Mouse (Mus musculus) monocyte, adult 5-6 weeks (primary cell): ENCODE results near the gene Gtse1. TPM values are rescaled to one million over a fixed set of nuclear protein-coding genes. Genes with fewer than 3 reads are reported as not detected.
"Not testable (repeated sequence)": the region's sequence is repeated elsewhere in the genome, so short reads cannot be mapped to it uniquely, and the experiment has no call there.

Source experiments
- ATAC-seq: fragments of 153-309, 156-312 bp; replicated peaks from 2 replicates; pipeline ENCODE4 v1.8.0; 2017; ENCODE audit warnings: mild to moderate bottlenecking; ENCODE audit not compliant: low TSS enrichment, insufficient number of reproducible peaks, severe bottlenecking, poor library complexity, low FRiP score
- total RNA-seq: library from RNA; stranded (forward); fragments of 200-1000, 200-491, 200-594 nt; gene quantifications from 3 replicates; pipeline ENCODE4 v1.2.3, GENCODE M21; 2017

Gtse1 gene
- total RNA-seq, 1 experiment from 2014 or later = not detected

DNA sequence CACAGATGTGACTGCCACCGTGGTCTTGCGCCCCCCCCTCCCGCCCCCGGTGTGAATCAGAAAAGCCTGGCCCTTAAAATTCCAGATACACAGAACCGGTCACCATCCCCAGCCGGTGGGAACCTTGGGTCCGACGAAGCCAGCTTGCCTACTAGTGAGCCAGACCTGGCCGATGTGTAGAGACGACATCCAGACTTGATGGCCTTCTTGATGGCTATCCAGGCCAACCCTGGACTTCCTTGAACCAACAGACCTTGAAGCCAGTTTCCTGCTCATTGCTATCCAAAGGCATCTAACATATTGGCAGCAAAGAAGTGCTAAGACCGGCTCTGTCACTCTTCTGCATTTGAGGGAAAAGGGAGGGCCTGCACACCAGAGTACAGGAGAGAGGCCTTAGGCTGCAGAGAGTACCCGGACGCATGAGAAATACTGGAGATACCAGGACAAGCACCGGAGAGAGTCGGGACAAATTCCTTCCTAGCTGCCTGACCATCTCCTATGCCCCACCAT lies 510 bp upstream of the Gtse1 start:
- ATAC-seq = no peak

GRCm38 (mm10) chr15:85865913-85866312 lies 6.4 kb downstream of the Gtse1 start:
- ATAC-seq = not testable (repeated sequence)

- ATAC-seq = peak; percentile 82
Observed at GRCm38 (mm10) chr15:85867696-85868095, 8.2 kb downstream of the Gtse1 start.

DNA sequence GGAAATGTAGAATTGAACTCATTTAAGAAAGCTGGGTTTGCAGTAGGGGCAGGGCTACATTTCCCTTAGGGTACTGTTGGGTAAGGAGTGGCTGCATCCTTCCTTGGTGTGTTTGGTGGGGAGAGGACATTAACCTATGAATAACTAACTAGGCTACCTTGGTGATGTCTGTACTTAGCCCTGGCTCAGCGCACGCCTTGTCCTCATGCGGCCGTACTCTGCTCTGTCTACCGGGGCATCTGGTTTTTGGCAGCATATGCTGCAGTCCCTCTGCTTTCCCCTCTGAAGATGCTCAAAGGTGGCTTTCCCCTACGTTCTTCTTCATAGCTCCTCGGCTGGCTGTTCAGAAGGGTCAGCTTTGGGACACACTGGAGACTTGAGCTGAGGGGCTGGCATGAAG lies 17.8 kb downstream of the Gtse1 start:
- no peak for ATAC-seq

DNA sequence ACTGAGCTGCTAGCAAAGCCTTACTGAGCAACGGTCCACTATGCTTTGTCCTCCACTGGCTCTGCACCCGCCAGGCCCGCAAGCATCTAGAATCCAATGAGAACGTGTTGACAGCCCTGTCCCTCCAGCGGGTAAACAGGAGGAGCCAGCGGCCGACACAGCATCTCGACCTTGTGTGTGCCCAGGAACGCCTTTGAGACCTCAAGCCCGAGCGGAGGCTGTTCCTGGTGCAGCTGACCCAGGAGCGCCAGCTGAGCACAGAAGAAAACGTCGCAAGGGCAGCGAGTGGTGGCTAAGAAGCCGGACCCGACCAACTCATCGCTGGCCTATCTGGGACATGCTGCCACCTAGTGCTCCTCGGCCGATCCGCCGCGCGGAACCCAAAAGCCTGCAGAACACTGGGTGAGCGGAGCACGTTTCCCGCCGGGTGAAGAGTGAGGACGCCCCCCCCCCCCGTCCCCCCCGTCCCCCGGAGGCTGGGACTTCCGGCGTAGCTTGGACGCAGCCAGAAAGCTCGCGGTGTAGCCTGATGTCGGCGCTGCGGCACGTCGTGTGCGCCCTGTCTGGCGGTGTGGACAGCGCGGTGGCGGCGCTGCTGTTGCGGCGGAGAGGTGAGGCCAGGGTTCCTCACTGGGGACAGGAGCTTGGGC lies 19.4 kb downstream of the Gtse1 start, which contains the start of gene Trmu:
Gene Trmu (plus strand): TSS at position 465 of the 650 bp plus-strand sequence.
- ATAC-seq = peak; percentile 87

- ATAC-seq = no peak
Observed at GRCm38 (mm10) chr15:85879498-85879895, 20.0 kb downstream of the Gtse1 start.

DNA sequence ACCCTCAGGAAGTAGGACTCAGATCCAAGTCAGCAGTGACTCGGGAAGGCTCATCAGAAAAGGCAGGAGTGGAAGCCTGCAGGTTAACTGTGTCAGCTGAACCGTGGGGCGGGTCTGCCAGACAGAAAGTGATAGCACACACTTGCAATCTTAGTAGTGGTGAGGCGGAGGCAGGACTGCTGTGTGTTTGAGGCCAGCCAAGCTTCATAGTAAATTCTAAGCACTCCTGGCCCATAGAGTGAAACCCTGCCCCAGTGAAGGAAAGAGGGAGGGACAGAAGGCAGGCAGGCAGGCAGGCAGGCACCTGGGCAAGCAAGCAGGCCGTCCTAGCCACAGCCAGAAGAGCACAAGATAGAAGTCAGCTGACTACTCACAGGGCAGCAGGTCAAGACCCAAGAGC lies 26.1 kb downstream of the Gtse1 start:
- ATAC-seq = no peak

- ATAC-seq = no peak
Observed at GRCm38 (mm10) chr15:85889235-85889634, 29.7 kb downstream of the Gtse1 start.

GRCm38 (mm10) chr15:85891971-85892370 lies 32.4 kb downstream of the Gtse1 start:
- no peak for ATAC-seq

DNA sequence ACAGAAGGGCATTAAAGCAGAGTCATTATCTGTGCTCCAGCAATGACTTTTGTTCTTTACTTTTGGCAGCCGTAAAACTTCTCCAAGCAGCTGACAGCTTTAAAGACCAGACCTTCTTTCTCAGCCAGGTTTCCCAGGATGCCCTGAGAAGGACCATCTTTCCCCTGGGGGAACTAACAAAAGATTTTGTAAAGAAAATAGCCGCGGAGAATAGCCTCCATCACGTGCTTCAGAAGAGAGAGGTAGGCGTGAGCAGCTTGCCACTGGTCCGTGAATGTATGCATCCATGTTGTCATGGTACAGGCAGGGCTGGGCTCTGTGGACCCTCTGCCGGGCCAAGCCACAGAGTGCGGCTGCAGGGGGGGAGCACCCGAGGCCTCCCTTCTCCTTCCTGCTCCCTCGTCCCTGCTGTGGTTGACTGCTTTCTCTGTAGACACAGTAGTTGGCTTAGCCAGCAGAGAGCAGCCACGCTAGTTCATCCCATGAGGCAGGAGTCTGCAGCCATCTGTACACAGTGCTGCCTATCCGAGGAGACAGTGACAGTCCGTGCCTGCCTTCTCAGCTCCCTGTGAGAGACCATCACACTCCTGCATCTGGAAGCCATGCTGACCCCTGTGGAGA lies 33.1 kb downstream of the Gtse1 start:
- no peak; the same call in 1 of the 2 replicates for ATAC-seq

DNA sequence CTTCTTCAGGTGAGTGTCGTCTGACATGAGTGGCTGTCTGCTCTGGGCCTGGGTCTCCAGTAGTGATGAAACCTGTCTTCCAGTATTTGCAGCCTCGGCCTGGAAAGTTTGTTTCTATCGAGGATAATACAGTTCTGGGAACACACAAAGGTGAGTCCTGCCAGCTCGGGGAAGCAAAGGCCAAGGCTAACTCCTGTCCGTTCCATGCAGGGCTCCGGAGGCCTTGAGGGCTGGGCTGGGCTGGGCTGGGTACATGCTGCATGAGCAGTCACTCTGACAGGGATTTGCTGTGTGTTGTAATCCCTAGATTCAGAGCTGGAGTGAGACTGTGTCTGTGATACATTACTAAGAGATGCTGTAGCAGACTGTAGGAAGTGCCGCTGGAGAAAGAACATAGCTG lies 34.3 kb downstream of the Gtse1 start:
- ATAC-seq = no peak

- ATAC-seq = peak; percentile 61
Observed at GRCm38 (mm10) chr15:85896284-85896683, 36.7 kb downstream of the Gtse1 start.

DNA sequence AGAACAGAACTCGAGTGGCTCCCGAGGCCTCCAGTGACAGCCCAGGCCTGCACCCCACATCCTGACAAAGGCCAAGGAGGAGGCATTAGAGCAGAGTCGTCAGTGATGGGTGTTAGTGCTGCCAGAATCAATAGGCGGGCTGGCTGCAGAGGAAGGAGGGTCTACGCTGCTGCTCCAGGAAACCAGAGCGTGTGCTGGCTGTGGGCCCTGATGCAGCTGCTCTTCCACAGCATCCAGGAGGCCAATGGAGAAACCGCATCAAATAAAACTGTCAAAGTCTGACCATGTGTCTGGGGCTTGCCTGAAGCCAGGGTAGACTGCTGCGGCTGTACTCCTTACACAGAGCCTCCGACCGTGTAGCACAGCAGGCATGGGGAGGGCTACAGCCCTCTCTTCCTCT lies 37.6 kb downstream of the Gtse1 start:
- no peak for ATAC-seq

DNA sequence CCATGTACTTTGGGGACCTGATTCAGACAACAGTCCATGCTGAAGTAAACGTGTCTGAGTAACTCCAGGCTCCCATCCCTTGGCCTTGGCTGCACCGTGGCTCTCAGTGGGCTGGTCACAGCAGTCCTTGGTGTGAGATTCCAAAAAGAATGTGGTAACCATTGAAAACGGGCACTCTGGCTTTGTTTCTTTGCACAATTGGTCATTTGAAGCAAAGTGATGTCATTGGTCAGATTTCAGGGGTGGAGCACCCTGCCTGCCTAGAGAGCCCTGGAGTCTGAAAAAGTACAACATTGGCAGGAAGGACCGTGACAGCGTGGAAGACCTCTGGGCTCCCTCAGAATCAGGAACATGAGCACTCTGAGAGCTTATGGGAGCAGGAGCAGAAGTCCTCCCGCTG lies 39.9 kb downstream of the Gtse1 start:
- ATAC-seq = no peak

DNA sequence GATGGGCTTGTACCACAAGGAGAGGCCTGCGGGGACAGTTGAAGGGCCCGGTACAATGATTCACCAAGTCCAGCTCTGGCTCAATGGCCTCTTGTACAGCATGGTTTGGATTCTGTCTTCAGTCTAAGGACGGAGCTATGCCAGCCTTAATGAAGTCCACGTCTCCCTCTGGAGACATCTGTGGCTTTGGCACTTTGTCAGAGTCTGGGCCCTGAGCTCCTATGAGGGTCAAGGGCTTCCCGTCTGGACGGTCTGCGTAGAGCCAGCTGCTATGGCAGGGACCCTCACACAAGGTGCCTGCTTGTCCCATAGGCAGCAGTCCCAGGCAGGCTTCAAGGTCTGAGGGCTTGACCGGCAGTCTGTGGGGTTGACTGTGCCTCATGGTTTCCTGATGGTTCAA lies 40.8 kb downstream of the Gtse1 start:
- no peak for ATAC-seq

DNA sequence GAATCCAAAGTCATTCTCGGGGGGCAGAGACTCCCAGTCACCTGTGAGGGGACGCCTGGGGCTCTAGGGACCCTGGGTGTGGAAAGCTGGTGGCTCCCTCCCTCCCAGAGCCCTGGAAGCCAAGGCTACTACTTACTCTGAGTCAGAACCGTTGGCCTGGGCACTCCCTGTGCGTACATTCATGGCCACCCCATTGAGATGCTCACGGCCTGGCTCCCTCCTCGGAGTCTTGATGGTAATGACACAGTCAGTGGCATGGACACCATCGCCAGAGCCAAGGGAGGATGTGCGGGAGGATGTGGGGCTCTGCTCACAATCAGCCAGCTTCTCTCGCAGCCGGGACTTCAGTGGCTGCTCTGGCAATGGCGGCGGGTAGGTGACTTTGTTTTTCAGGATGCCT lies 41.3 kb downstream of the Gtse1 start:
- ATAC-seq = no peak

- ATAC-seq = no peak
Observed at GRCm38 (mm10) chr15:85902505-85902904, 43.0 kb downstream of the Gtse1 start.

DNA sequence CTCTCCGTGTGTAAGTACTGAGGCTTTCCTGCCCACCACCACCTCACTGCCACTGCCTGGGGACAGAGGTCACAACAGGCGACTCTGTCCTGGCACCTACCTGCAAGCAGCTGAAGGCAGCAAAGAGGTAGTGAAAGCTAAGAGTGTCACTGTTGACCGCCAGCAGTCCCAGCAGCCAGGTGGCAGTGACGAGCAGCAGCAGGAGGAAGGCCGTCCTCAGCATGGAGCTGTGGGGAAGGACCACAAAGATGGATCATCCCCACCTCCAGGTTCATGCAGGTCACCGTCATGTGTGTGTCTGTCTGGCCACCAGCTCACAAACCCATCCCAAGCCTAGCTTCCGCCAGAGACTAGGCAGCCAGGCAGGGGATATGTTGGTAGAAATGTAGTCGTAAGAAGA lies 44.3 kb downstream of the Gtse1 start:
- ATAC-seq = 0 out of 2 replicates have a peak, but pooled peaks have one; percentile 7

DNA sequence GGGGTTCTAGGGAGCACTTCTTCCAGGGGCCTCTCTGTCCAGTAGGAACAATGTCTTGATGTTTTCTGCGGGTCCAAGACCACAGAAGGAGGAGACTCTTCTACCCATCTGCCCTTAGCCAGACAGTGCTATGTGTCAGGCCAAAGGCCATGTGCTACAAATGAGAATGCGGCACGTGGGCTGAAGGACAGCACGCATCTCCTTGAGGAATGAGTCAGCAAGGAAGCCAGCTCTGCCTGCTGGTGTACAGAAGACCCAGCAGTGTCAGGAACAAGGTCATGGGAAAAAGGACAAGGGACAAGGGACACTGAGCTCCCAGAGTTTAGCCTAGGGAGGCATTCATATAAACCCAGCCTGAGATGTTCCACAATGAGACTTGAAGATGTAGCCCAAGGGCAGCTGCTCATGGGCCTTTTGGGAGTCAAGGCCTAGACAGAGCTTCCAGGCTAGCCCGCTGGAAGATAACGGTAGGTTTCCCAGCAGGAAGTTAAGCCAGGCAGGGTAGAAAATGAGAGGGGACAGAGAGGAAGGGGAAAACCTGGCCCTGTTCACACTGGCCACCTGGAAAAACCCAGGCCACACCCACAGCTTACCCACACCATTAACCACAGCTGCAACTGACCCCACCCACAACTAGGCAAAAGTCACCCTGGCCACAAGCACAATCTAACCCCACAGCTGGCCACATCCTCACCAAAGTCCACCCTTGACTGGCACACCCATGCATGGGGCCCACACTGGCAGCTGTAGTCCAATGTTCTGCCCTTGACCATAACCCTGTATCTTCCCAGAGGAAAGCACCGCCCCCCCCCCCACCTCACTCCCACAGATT lies 49.3 kb downstream of the Gtse1 start:
- ATAC-seq = peak; percentile 44

DNA sequence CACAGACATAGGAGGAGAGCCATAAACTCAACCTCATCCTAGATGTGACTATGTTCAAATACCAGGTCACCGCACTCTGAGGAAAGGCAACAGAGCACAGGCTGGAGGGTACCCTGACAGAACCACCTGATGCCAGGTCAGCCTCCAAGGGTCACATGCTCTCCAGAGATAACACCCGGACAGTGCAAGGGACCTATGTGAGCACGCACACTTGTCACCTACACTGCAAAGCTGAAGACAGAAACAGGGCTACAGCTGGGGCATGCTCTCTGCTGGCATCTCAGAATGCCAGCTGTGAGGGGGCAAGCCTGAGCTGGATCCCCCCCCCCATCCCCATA lies 49.9 kb downstream of the Gtse1 start:
- ATAC-seq = no peak
